Mouse (Mus musculus): ENCODE measurements around the gene Ttyh2.

DNA sequence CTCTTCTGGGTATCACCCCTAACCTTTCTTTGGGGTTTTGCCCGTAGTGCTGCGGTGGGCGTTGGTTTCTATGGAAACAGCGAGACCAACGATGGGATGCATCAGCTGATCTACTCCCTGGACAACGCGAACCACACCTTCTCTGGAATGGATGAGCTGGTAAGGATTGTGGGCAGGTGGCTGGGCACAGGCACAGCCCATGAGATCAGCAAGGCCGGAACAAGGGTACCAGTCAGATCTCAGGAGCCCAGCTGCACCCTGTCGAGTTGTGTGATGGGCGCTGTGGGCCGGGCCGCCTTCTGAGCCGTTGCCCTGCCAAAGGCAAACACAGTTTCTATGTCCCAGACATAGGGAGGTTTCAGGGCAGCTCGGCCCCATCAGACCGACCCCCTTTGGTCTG is 15.0 kb downstream of the Ttyh2 start:
- TF ChIP-seq GATA1 (IDR thresholded peaks at IDR 0.05; ENCODE audit: borderline replicate concordance, low read length): no peak
- TF ChIP-seq FLI1 (IDR thresholded peaks at IDR 0.05; ENCODE audit: low read length): no peak

Measured in megakaryocyte, embryonic 14.5 days (primary cell).